Mouse (Mus musculus) CD4-positive, CD25-positive, alpha-beta regulatory T cell, adult 9 weeks (primary cell): Measurements from ENCODE around the gene H2-Q2. TPM values are rescaled to one million over a fixed set of nuclear protein-coding genes. Genes with fewer than 3 reads are reported as not detected.

ENCODE experiments used
- polyA plus RNA-seq: library from polyadenylated mRNA; unstranded; fragments of 100-300 nt; shearing (Covaris generic); gene quantifications from one replicate; pipeline ENCODE4 v1.2.1, GENCODE M21; 2017

H2-Q2 gene
- polyA plus RNA-seq, result 20.2 TPM

GRCm38 (mm10) chr17:35342071-35342671 is at the start of gene H2-Q2:
Gene H2-Q2, plus strand, starts transcription at chr17:35342242.

GRCm38 (mm10) chr17:35320327-35321081 is 21.5 kb upstream of the H2-Q2 start, which contains the start of gene H2-Q1:
Gene H2-Q1, plus strand, starts transcription at chr17:35320405.

DNA sequence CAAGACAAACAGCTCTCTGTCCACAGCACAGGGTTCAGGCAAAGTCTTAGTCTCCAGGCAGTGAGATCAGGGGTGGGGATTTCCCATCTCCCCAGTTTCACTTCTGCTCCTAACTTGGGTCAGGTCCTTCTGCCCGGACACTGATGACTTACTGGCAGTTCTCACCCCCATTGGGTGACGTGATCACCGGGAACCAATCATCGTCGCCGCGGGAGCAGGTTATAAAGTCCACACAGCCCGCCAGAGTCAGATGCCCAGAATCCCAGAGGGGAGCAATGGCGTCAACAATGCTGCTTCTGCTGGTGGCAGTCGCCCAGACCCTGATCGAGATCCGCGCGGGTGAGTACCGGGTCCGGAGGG is 37.3 kb downstream of the H2-Q2 start, which contains the start of gene H2-Q4:
Gene H2-Q4, plus strand, starts transcription at position 249 of the 360 bp plus-strand sequence.

Other genes starting within 250 kb of the H2-Q2 start
- not detected for gene Ly6g5c, start 234.0 kb upstream of the H2-Q2 start, polyA plus RNA-seq
- 2.5 TPM for gene Ly6g5b, start 226.8 kb upstream of the H2-Q2 start, polyA plus RNA-seq
- 70.3 TPM for gene Gpank1, start 220.8 kb upstream of the H2-Q2 start, polyA plus RNA-seq
- gene Csnk2b, start 220.2 kb upstream of the H2-Q2 start, polyA plus RNA-seq, result 338 TPM
- 4.3 TPM for gene D17H6S53E, start 215.9 kb upstream of the H2-Q2 start, polyA plus RNA-seq
- not detected for gene Apom, start 210.2 kb upstream of the H2-Q2 start, polyA plus RNA-seq
- gene Bag6, start 207.1 kb upstream of the H2-Q2 start, polyA plus RNA-seq, result 57.4 TPM
- 29.3 TPM for gene Prrc2a, start 177.3 kb upstream of the H2-Q2 start, polyA plus RNA-seq
- 5.1 TPM for gene Aif1, start 166.2 kb upstream of the H2-Q2 start, polyA plus RNA-seq
- 11.8 TPM for gene Lst1, start 153.8 kb upstream of the H2-Q2 start, polyA plus RNA-seq
- gene Ltb, start 147.8 kb upstream of the H2-Q2 start, polyA plus RNA-seq, result 818 TPM
- gene Tnf, start 140.2 kb upstream of the H2-Q2 start, polyA plus RNA-seq, result 55.3 TPM
- gene Lta, start 136.9 kb upstream of the H2-Q2 start, polyA plus RNA-seq, result 130 TPM
- 1.2 TPM for gene Gm16181, start 121.4 kb upstream of the H2-Q2 start, polyA plus RNA-seq
- 5.8 TPM for gene Atp6v1g2, start 108.6 kb upstream of the H2-Q2 start, polyA plus RNA-seq
- gene Nfkbil1, start 106.5 kb upstream of the H2-Q2 start, polyA plus RNA-seq, result 10.5 TPM
- 286 TPM for gene Ddx39b, start 100.5 kb upstream of the H2-Q2 start, polyA plus RNA-seq
- gene H2-D1, start 79.5 kb upstream of the H2-Q2 start, polyA plus RNA-seq, result 5,181 TPM
- gene H2-Q1, start 21.8 kb upstream of the H2-Q2 start, polyA plus RNA-seq, result 0.15 TPM
- 45.7 TPM for gene H2-Q4, start 37.4 kb downstream of the H2-Q2 start, polyA plus RNA-seq
- gene H2-Q6, start 82.6 kb downstream of the H2-Q2 start, polyA plus RNA-seq, result 903 TPM
- gene H2-Q7, start 96.9 kb downstream of the H2-Q2 start, polyA plus RNA-seq, result 2,503 TPM
- gene H2-Q10, start 127.8 kb downstream of the H2-Q2 start, polyA plus RNA-seq, result 22.9 TPM
- not detected for gene Pou5f1, start 163.8 kb downstream of the H2-Q2 start, polyA plus RNA-seq
- 16.4 TPM for gene Tcf19, start 174.6 kb downstream of the H2-Q2 start, polyA plus RNA-seq
- gene Cchcr1, start 174.9 kb downstream of the H2-Q2 start, polyA plus RNA-seq, result 8.8 TPM
- gene Psors1c2, start 191.0 kb downstream of the H2-Q2 start, polyA plus RNA-seq, result not detected
- gene Cdsn, start 209.9 kb downstream of the H2-Q2 start, polyA plus RNA-seq, result not detected
- gene 2300002M23Rik, start 225.2 kb downstream of the H2-Q2 start, polyA plus RNA-seq, result not detected